In genomic region chr2:38424976-38425375, GRCm38 (mm10) we compare ENCODE assay signal across 11 mouse cellular contexts.
DNase-seq lines count a peak whose midpoint lies in the region; ATAC-seq and TF ChIP-seq lines count a peak whose summit lies in the region.
"Had no signal": no experiment of that assay in that cellular context is flagged by ENCODE, and none has a peak within 500 bp of the region (broad histone marks: within the 10 kb centered on the region; RNA-seq: fewer than 3 reads in every experiment).

No protein-coding gene starts in this region.

- TF ChIP-seq POLR2A in limb, embryonic 14.5 days (IDR thresholded peaks at IDR 0.05; ENCODE audit: borderline replicate concordance, extremely low read depth, insufficient read depth, insufficient read length), result no peak

- 22% methylated on average over 9 of the region's 9 CpGs for WGBS in neural tube, embryonic 11.5 days
- 14% methylated on average over 9 of the region's 9 CpGs for WGBS in forebrain, embryonic 16.5 days
- whole genome bisulfite sequencing in limb, embryonic 14.5 days, result 30% methylated on average over 9 of the region's 9 CpGs

- H3K4me1 ChIP-seq in neural tube, embryonic 11.5 days (ENCODE audit: control insufficient read depth, insufficient read depth, low read length), result peaks cover 20% of the 10 kb centered on the region
- H3K4me1 ChIP-seq in forebrain, embryonic 16.5 days (replicated peaks; ENCODE audit: control insufficient read depth, insufficient read depth, low read length), result peaks cover 19% of the 10 kb centered on the region
- peaks cover 10% of the 10 kb centered on the region for H3K4me1 ChIP-seq in limb, embryonic 14.5 days (ENCODE audit: control insufficient read depth, insufficient read depth, low read length)

- H3K27me3 ChIP-seq in neural tube, embryonic 11.5 days (ENCODE audit: control insufficient read depth, insufficient read depth, low read length), result no peaks in the 10 kb centered on the region
- no peaks in the 10 kb centered on the region for H3K27me3 ChIP-seq in forebrain, embryonic 16.5 days (replicated peaks; ENCODE audit: control insufficient read depth, insufficient read depth, low read length)
- no peaks in the 10 kb centered on the region for H3K27me3 ChIP-seq in limb, embryonic 14.5 days (ENCODE audit: control insufficient read depth, insufficient read depth, low read length)

- H3K4me3 ChIP-seq in neural tube, embryonic 11.5 days (ENCODE audit: low read depth, low read length), result peak overlapping the region; percentile 10; the same call in 1 of the 2 replicates
- no peak overlapping the region; the same call in 1 of the 2 replicates for H3K4me3 ChIP-seq in forebrain, embryonic 16.5 days (replicated peaks; ENCODE audit: low read length)
- H3K4me3 ChIP-seq in limb, embryonic 14.5 days (replicated peaks; ENCODE audit: low read length), result no peak overlapping the region
- H3K4me3 ChIP-seq: myocyte had no signal

- no peaks in the 10 kb centered on the region for H3K36me3 ChIP-seq in neural tube, embryonic 11.5 days (ENCODE audit: control insufficient read depth, insufficient read depth, low read length)
- no peaks in the 10 kb centered on the region for H3K36me3 ChIP-seq in forebrain, embryonic 16.5 days (ENCODE audit: control insufficient read depth, insufficient read depth)
- H3K36me3 ChIP-seq in limb, embryonic 14.5 days (ENCODE audit: control insufficient read depth, insufficient read depth, low read length), result no peaks in the 10 kb centered on the region

- H3K4me2 ChIP-seq in neural tube, embryonic 11.5 days (ENCODE audit: low read depth), result peak overlapping the region; percentile 32
- peak overlapping the region; percentile 44 for H3K4me2 ChIP-seq in forebrain, embryonic 16.5 days (ENCODE audit: low read length)
- peak overlapping the region; percentile 45 for H3K4me2 ChIP-seq in limb, embryonic 14.5 days (replicated peaks; ENCODE audit: low read depth, low read length, severe bottlenecking)

- peak overlapping the region; percentile 48; the same call in 1 of the 2 replicates for H3K9ac ChIP-seq in neural tube, embryonic 11.5 days (ENCODE audit: low read length)
- H3K9ac ChIP-seq in forebrain, embryonic 16.5 days (replicated peaks; ENCODE audit: low read depth, low read length), result peak overlapping the region; percentile 57
- H3K9ac ChIP-seq in limb, embryonic 14.5 days (ENCODE audit: low read depth, low read length, severe bottlenecking), result no peak overlapping the region
- H3K9ac ChIP-seq: lung, embryonic 14.5 days had no signal

- no peaks in the 10 kb centered on the region for H3K9me3 ChIP-seq in neural tube, embryonic 11.5 days (ENCODE audit: control insufficient read depth, low read length)
- no peaks in the 10 kb centered on the region for H3K9me3 ChIP-seq in forebrain, embryonic 16.5 days (ENCODE audit: control insufficient read depth, low read length)
- H3K9me3 ChIP-seq in limb, embryonic 14.5 days (ENCODE audit: control insufficient read depth, low read length), result no peaks in the 10 kb centered on the region

- peak; percentile 37 for DNase-seq in neural tube, embryonic 11.5 days (ENCODE audit: low spot score)
- no peak for DNase-seq in neural tube, embryonic 10.5 days (ENCODE audit: extremely low spot score, low spot score)
- no peak for DNase-seq in limb, embryonic 14.5 days (ENCODE audit: low spot score)
- no peak for DNase-seq in ovary, postnatal 10 days (ENCODE audit: low spot score)
- no peak for DNase-seq in retina, embryonic 14.5 days (ENCODE audit: low spot score)
- no peak for DNase-seq in gastrocnemius, adult 8-10 months (ENCODE audit: low spot score in 2 of 2)
- DNase-seq: lung, embryonic 14.5 days; right cerebral cortex, postnatal 14 days had no signal

- no peak for ATAC-seq in neural tube, embryonic 11.5 days (ENCODE audit: insufficient read depth, low FRiP score, low TSS enrichment)
- ATAC-seq in forebrain, embryonic 16.5 days, result peak; percentile 26
- no peak for ATAC-seq in limb, embryonic 14.5 days (ENCODE audit: low FRiP score, low read depth)
- ATAC-seq: intestine, embryonic 16.5 days had no signal

- peak overlapping the region; percentile 88 for H3K27ac ChIP-seq in neural tube, embryonic 11.5 days (ENCODE audit: low read depth, low read length)
- peak overlapping the region; percentile 85 for H3K27ac ChIP-seq in forebrain, embryonic 16.5 days (ENCODE audit: low read length)
- no peak overlapping the region for H3K27ac ChIP-seq in limb, embryonic 14.5 days (replicated peaks; ENCODE audit: low read depth, low read length)
